Mouse (Mus musculus) forebrain, embryonic 15.5 days (tissue): ENCODE measurements around the gene Cyb561d1. TPM values are rescaled to one million over a fixed set of nuclear protein-coding genes. Genes with fewer than 3 reads are reported as not detected.
"Not testable (repeated sequence)": the region's sequence is repeated elsewhere in the genome, so short reads cannot be mapped to it uniquely, and the experiment has no call there.

Experiments used
- ATAC-seq: fragments of 200-750 bp; cut with Nextera tagmentation; replicated peaks from 2 replicates; pipeline ENCODE4 v1.8.0; 2017; ENCODE audit warnings: mild to moderate bottlenecking, moderate TSS enrichment, moderate library complexity
- H3K27ac ChIP-seq: fragments of 300-500 bp; sonication (generic); replicated peaks from 2 replicates; pipeline ENCODE4 v1.5.1; 2015; ENCODE audit warnings: mild to moderate bottlenecking, inconsistent platforms
- H3K27me3 ChIP-seq: fragments of 300-500 bp; sonication (generic); 2 replicates; pipeline ENCODE4 v1.6.1; 2015; ENCODE audit warnings: inconsistent platforms
- H3K36me3 ChIP-seq: fragments of 300-500 bp; sonication (generic); 2 replicates; pipeline ENCODE4 v1.6.1; 2015; ENCODE audit warnings: mild to moderate bottlenecking, inconsistent platforms
- H3K4me1 ChIP-seq: fragments of 300-500 bp; sonication (generic); 2 replicates; pipeline ENCODE4 v1.6.1; 2015; ENCODE audit warnings: inconsistent platforms
- H3K4me2 ChIP-seq: fragments of 300-500 bp; sonication (generic); replicated peaks from 2 replicates; pipeline ENCODE4 v1.6.1; 2015; ENCODE audit warnings: mild to moderate bottlenecking, inconsistent platforms
- H3K4me3 ChIP-seq: fragments of 300-500 bp; sonication (generic); 2 replicates; pipeline ENCODE4 v1.5.1; 2015; ENCODE audit warnings: mild to moderate bottlenecking, inconsistent platforms
- H3K9ac ChIP-seq: fragments of 300-500 bp; sonication (generic); replicated peaks from 2 replicates; pipeline ENCODE4 v1.6.1; 2015; ENCODE audit warnings: mild to moderate bottlenecking, inconsistent platforms
- H3K9me3 ChIP-seq: fragments of 300-500 bp; sonication (generic); 2 replicates; pipeline ENCODE4 v1.6.1; 2016; ENCODE audit warnings: inconsistent platforms
- WGBS: fragments of 180-500 bp; shearing (Covaris S2); methylation state at CpG from one replicate; pipeline ENCODE4 v1.1.7; 2015; ENCODE audit warnings: mixed read lengths; 5-methylcytosine and 5-hydroxymethylcytosine counted together
- polyA plus RNA-seq: library from polyadenylated mRNA; unstranded; fragments of >200 nt; fragmentation: Nextera tagmentation; extraction: Ambion mirVana; gene quantifications from 2 replicates; pipeline ENCODE4 v1.2.1, GENCODE M21; 2015

Gene Cyb561d1
- 4.4 and 4.5 TPM in 2 replicates for polyA plus RNA-seq

DNA sequence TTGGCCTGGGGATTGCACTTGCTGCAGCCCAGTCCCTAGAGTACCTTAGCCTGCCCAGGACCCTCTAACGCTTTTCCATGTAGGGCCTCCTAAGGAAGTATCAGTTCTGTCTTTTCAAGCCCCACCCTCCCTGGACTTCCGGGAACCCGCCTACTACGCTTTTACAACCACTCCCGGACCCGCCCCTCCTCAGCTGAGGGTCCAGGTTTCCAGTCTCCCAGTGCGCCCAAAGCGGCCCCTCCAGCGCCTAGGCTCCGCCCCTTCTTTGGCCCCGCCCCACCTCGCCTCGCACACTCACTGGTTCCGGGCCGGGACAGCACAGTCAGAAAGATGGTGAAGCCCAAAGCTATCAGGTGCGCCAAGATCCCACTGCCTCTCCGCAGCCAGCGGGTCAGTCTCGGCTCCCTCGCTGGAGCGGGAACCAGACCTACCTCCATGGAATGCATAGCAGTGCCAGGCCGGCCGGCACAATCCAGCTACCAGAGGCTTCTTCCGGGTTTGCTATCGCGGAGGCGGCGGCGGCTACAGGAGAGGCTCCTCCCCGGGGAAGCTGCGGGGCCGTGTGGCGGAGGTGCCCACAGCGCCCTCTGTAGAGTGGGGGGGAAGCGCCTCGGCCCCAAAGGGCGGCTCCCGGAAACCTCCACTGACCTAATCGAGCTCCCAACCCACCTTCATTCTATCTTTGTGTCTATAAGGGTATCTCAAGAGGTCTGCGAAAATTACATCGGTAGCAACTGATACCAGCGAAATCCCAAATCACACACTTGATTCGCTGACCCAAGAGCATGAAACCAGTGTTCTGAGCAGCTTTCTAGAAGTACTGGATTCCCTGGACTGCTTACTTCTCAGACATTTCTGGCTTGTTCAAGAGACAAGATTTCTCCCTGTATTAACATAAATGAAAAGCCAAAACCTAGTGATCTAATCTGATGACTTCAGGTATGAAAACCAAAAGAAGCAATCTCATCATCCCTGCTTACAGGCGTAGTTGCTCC lies at the start of gene Cyb561d1:
Cyb561d1 (minus strand) TSS at position 884 of the 995 bp plus-strand sequence.
- Histone ChIP-seq H3K9me3 (no peaks in the 10 kb centered on the region), H3K4me2 (peak within 1 kb of the TSS; percentile 67), H3K27ac (peak within 1 kb of the TSS; percentile 82), H3K27me3 (no peaks in the 10 kb centered on the region), H3K4me3 (peak within 1 kb of the TSS; percentile 60), H3K9ac (peak within 1 kb of the TSS; percentile 63), H3K36me3 (peaks cover 35% of the 10 kb centered on the region), H3K4me1 (peaks cover 46% of the 10 kb centered on the region)
- 2% methylated on average over 44 of the region's 44 CpGs for WGBS
- ATAC-seq: peak; percentile 88

DNA sequence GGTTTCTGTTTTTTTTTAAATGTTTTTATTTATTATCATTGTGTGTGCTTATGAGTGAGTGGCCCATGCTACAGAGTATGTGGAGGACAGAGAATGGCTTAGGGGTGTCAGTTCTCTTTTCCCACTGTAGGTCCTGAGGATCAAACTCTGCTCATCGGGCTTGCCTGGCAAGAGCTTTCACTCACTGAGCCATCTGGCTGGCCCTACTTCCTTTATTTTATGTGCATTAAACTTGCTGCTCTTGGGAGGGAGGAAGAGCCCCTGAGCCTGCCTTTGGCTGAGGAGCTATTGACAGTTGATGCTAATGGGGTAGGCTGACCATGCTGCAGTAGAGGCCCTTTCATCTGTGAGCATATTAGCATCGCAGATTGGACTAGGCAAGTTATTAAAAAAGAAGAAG lies 45.8 kb upstream of the Cyb561d1 start:
- Histone ChIP-seq H3K27me3 (no peaks in the 10 kb centered on the region), H3K36me3 (no peaks in the 10 kb centered on the region), H3K4me1 (no peaks in the 10 kb centered on the region), H3K4me2 (no peak overlapping the region), H3K27ac (no peak overlapping the region), H3K9me3 (no peaks in the 10 kb centered on the region), H3K9ac (no peak overlapping the region), H3K4me3 (no peak overlapping the region)
- WGBS: 91% methylated on average over 2 of the region's 2 CpGs
- no peak for ATAC-seq

DNA sequence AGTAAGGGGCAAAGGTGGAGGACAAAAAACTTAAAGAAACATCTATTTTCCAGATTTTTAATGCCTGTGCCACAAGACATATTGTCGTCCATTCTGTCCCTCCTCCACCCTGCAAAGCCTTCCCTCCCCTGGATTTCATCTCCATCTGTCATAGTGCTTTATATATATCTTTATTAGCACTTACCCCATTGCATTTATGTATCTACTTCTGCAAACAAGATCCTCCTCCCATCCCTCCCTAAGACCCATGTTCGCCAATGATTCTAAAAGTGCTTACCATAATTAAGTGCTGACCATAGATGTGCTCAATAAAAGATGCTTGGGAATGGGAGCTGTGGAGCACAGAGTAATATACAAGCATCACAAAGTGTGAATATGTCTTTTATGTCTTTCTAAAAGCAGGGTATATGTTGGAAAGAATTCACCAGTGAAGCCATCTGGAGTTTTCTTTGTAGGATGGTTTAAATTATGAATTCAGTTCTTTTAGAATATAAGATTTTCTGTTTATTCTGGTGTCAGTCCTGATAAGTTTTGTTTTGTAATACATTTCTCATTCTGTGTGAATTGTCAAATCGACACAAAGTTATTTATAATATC lies 40.3 kb upstream of the Cyb561d1 start:
- H3K27ac ChIP-seq: no peak overlapping the region
- H3K4me3 ChIP-seq: no peak overlapping the region
- H3K4me1 ChIP-seq: no peaks in the 10 kb centered on the region
- no peaks in the 10 kb centered on the region for H3K27me3 ChIP-seq
- 92% methylated on average over 3 of the region's 3 CpGs for WGBS
- no peak overlapping the region for H3K9ac ChIP-seq
- H3K4me2 ChIP-seq: no peak overlapping the region
- no peaks in the 10 kb centered on the region for H3K9me3 ChIP-seq
- ATAC-seq: no peak
- no peaks in the 10 kb centered on the region for H3K36me3 ChIP-seq

GRCm38 (mm10) chr3:108237474-108238102 lies 36.6 kb upstream of the Cyb561d1 start:
- not testable (repeated sequence) for H3K4me3 ChIP-seq, ATAC-seq, H3K4me1 ChIP-seq, H3K27ac ChIP-seq, H3K4me2 ChIP-seq, H3K9ac ChIP-seq, H3K36me3 ChIP-seq, H3K9me3 ChIP-seq, H3K27me3 ChIP-seq
- WGBS: 83% methylated on average over 4 of the region's 4 CpGs

- H3K27me3 ChIP-seq: peaks cover 10% of the 10 kb centered on the region
- no peak overlapping the region for H3K4me3 ChIP-seq
- no peak for ATAC-seq
- no peaks in the 10 kb centered on the region for H3K36me3 ChIP-seq
- H3K4me2 ChIP-seq: no peak overlapping the region
- no peak overlapping the region for H3K9ac ChIP-seq
- H3K4me1 ChIP-seq: peaks cover 7% of the 10 kb centered on the region
- H3K27ac ChIP-seq: no peak overlapping the region
- H3K9me3 ChIP-seq: no peaks in the 10 kb centered on the region
- 93% methylated on average over 4 of the region's 4 CpGs for WGBS
Observed at GRCm38 (mm10) chr3:108231646-108232045, 30.6 kb upstream of the Cyb561d1 start.

DNA sequence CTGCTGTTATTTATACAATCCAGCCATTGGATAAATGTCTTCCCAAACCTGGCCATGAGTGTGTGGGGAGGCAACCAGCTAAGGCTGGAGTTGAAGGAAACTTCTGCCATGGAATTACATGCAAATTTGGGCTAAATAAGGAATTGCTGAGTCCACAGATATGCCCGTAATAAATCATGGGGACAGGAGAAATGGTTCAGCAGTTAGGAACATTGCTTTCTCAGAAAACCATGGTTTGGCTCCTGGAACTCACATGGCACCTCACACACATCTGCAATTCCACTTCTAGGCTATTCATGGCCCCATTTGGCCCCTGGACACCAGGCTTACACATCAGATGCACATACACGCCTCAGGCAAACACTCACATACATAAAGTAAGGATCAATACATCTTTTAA lies 26.5 kb upstream of the Cyb561d1 start:
- Histone ChIP-seq H3K27ac (no peak overlapping the region), H3K27me3 (peaks cover 36% of the 10 kb centered on the region), H3K9ac (no peak overlapping the region), H3K36me3 (no peaks in the 10 kb centered on the region), H3K4me2 (no peak overlapping the region), H3K9me3 (no peaks in the 10 kb centered on the region), H3K4me3 (no peak overlapping the region), H3K4me1 (peaks cover 19% of the 10 kb centered on the region)
- no peak for ATAC-seq
- WGBS: 69% methylated on average over 2 of the region's 2 CpGs

DNA sequence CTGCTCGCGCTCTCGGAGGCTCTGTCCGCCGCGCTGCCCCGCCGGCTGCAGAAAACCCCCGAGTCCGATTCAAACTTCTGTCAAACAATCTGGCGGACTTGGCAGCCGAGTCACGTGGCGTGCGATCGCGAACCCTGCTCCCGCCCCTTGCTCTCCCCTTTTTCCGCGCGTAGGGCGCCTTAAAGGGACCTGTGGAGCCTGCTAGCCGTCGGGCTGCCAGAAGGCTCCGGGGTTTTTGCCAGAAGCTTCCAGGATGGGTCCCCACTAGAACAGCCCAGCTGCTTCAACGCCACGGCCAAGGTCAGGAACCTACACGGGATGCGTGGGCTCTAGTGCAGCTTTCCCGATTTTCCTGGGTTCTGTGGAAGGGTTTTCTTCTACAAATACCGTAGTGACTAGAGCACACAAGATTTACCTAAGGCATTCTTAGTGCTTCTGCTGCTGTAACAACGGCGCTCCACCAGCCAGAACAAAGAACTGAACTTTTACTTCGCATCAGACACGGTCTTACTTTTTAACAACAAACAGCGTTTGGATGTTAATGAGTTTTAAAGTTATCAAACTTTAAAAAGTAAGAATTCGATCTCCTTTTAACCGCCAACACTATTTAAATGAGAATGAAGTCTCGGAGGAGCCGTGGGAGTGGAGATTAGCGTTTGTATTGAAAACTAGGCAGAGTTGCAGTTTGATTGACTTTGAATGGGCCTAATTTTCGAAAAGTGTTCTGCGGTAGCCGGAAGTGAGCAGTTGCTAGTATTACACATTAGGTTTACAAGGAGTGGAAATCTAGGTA lies 25.7 kb upstream of the Cyb561d1 start, which contains the start of gene Sypl2:
Sypl2 (minus strand) TSS at position 91 of the 793 bp plus-strand sequence.
- Histone ChIP-seq H3K4me3 (peak within 1 kb of the TSS; percentile 44), H3K4me1 (peaks cover 19% of the 10 kb centered on the region), H3K9me3 (no peaks in the 10 kb centered on the region), H3K4me2 (peak within 1 kb of the TSS; percentile 75), H3K27me3 (peaks cover 36% of the 10 kb centered on the region), H3K36me3 (no peaks in the 10 kb centered on the region), H3K9ac (peak within 1 kb of the TSS; percentile 35), H3K27ac (no peak within 1 kb of the TSS)
- ATAC-seq: peak; percentile 58
- WGBS: 1% methylated on average over 44 of the region's 44 CpGs

DNA sequence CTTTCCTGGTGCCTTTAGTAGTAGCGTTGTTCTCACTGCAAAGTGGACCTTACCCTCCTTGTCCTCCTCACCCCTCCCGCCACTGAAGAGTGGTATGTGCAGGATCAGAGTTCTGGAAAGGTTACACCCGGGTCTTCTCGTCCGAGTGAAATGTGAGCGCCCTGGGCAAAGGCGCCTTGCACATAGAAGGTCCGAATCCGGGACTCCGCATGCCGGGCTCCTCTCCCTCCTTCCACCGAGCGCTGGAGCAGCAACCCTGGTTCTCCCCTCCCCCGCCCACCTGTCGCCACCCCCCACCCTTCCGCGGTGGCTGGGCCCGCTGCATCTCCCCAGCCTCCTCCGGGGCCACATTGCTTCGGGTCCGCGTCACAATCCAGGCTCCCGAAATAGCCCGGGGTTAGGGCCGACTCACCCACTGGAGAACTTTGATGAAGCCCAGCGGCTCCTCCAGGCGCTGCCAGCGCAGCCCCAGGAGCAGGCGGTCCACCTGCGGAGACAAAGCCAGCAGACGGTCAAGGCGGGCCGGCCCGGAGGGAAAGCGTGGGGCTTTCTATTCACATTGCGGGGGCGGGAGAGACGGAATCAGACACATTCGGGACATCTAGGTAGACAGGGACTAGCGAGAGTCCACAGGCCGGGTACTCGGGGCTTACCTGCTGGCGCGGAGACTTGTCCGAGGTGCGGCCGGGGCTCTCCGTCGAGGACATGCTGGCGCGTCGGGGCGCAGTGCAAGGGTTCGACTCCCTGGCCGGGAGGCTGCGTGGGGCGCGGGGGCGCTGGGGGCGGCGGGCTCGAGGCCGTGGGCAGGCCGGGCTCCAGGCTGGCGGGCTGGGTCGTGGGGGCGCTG lies 24.9 kb upstream of the Cyb561d1 start:
- peak overlapping the region; percentile 44 for H3K4me3 ChIP-seq
- peak; percentile 51; the same call in 1 of the 2 replicates for ATAC-seq
- peaks cover 19% of the 10 kb centered on the region for H3K4me1 ChIP-seq
- H3K36me3 ChIP-seq: no peaks in the 10 kb centered on the region
- H3K27ac ChIP-seq: no peak overlapping the region
- 2% methylated on average over 67 of the region's 67 CpGs for WGBS
- peak overlapping the region; percentile 75 for H3K4me2 ChIP-seq
- no peaks in the 10 kb centered on the region for H3K9me3 ChIP-seq
- peaks cover 36% of the 10 kb centered on the region for H3K27me3 ChIP-seq
- H3K9ac ChIP-seq: peak overlapping the region; percentile 35

DNA sequence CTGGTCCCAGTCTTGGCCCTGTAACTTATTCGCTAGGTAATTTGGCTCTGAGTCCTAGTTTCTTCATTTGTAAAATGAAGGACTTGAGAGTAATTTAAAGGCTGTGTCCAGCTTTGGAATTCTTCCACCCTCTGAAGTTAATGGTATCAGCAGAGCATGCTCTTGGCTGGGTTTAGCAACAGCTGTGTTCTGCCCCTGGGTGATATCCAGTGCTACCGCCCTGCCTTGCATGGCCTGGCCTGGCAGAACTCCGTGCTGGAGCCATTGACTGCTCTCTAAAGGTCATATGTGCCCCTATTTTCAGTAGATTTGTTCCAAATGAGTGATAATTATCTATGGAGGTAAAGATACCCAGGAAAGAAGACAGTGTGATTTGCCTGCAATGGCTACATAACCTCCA lies 19.6 kb upstream of the Cyb561d1 start:
- WGBS: 81% methylated on average over 3 of the region's 3 CpGs

DNA sequence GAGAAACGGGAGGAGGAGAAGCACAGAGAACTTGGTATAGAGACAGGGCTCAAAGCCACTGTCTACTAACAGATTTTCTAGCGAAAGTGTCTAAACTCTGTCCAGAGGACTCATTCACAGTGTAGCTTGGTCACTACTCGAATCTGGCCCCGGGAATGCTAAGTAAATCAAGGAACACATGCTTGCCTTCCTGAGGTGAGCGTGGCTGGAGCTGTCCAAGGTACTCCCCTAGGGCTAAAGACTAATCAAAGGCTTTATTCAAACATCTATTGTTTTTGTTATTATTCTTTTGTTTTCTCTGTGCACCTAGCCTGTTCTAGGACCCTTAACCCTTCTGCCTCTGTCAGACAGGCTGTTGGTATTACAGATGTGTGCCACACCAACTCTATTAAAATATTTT lies 13.7 kb upstream of the Cyb561d1 start:
- Histone ChIP-seq H3K9ac (no peak overlapping the region), H3K27ac (no peak overlapping the region), H3K4me3 (no peak overlapping the region), H3K9me3 (no peaks in the 10 kb centered on the region), H3K27me3 (no peaks in the 10 kb centered on the region), H3K4me1 (peaks cover 13% of the 10 kb centered on the region), H3K4me2 (no peak overlapping the region), H3K36me3 (no peaks in the 10 kb centered on the region)
- 19% methylated on average over 5 of the region's 5 CpGs for WGBS
- ATAC-seq: no peak

More for the DNA sequence above, 19.6 kb upstream of the Cyb561d1 start:
- H3K4me3 ChIP-seq: no peak overlapping the region
- no peak for ATAC-seq
- no peak overlapping the region for H3K9ac ChIP-seq
- H3K27ac ChIP-seq: no peak overlapping the region
- no peaks in the 10 kb centered on the region for H3K36me3 ChIP-seq
- no peak overlapping the region for H3K4me2 ChIP-seq
- H3K4me1 ChIP-seq: peaks cover 2% of the 10 kb centered on the region; the same call in 1 of the 2 replicates
- H3K9me3 ChIP-seq: no peaks in the 10 kb centered on the region
- H3K27me3 ChIP-seq: peaks cover 16% of the 10 kb centered on the region

- 83% methylated on average over 8 of the region's 8 CpGs for WGBS
Observed at GRCm38 (mm10) chr3:108212406-108212805, 11.4 kb upstream of the Cyb561d1 start.

More at GRCm38 (mm10) chr3:108212406-108212805, 11.4 kb upstream of the Cyb561d1 start:
- no peaks in the 10 kb centered on the region for H3K36me3 ChIP-seq
- peaks cover 33% of the 10 kb centered on the region for H3K4me1 ChIP-seq
- H3K9me3 ChIP-seq: no peaks in the 10 kb centered on the region
- H3K27ac ChIP-seq: peak overlapping the region; percentile 98
- no peak overlapping the region for H3K4me2 ChIP-seq
- no peaks in the 10 kb centered on the region for H3K27me3 ChIP-seq
- H3K9ac ChIP-seq: no peak overlapping the region
- H3K4me3 ChIP-seq: no peak overlapping the region
- no peak for ATAC-seq
